In the genomic region with DNA sequence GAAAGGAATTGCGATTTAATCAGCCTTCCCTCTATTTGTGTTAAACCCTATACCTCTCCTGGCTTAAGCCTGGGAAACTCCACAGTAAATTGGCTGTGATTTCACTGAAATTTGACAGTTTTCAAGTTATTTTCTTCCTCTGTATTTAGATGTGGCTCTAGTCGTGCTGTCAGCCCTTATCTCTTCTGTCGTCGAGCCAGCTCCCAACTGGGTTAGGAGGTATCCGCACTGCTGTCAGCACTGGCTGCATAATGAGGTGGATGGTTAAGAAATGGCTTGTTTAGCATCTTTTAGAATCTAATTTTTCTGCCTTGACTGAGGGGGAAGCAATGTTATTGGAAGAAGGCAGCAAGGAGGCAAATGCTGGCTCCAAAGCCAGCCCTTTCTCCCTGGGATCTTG, we compare ENCODE assay signal across 20 mouse cellular contexts. TPM values are rescaled to one million over a fixed set of nuclear protein-coding genes. Genes with fewer than 3 reads are reported as not detected.
DNase-seq lines count a peak whose midpoint lies in the region; ATAC-seq lines count a peak whose summit lies in the region.
"Had no signal": no experiment of that assay in that cellular context is flagged by ENCODE, and none has a peak within 500 bp of the region (broad histone marks: within the 10 kb centered on the region; RNA-seq: fewer than 3 reads in every experiment).

No protein-coding gene starts in this region.

- H3K27ac ChIP-seq in midbrain, embryonic 16.5 days (ENCODE audit: low read length) = peak overlapping the region; percentile 70
- H3K27ac ChIP-seq in embryonic facial prominence, embryonic 10.5 days (replicated peaks) = no peak overlapping the region
- H3K27ac ChIP-seq: limb, embryonic 15.5 days; macrophage; neural tube, embryonic 13.5 days had no signal

- no peak overlapping the region for H3K4me2 ChIP-seq in midbrain, embryonic 16.5 days (ENCODE audit: low read length)
- H3K4me2 ChIP-seq: limb, embryonic 15.5 days; neural tube, embryonic 13.5 days had no signal

- DNase-seq in cerebellum, postnatal 10 days = peak; percentile 33 to 45
- DNase-seq in cerebellum, adult 9-11 months = no peak
- peak; percentile 11 for DNase-seq in heart, postnatal 4 days
- no peak for DNase-seq in heart, adult 11 months
- peak; percentile 79 for DNase-seq in brain, adult 2 months (ENCODE audit: low read depth, low spot score)
- no peak for DNase-seq in thymus, postnatal 0 days (ENCODE audit: low spot score)
- DNase-seq in embryonic facial prominence, embryonic 10.5 days (ENCODE audit: low spot score) = no peak
- DNase-seq: adrenal gland, postnatal 25 days; heart, postnatal 14 days; kidney, adult 18-20 months; kidney, postnatal 4 days; layer of hippocampus, postnatal 36 days; lung, adult 18-20 months; spleen, adult 18-20 months; thymus, postnatal 25 days had no signal

- no peak overlapping the region for H3K4me3 ChIP-seq in midbrain, embryonic 16.5 days (ENCODE audit: low read depth, low read length)
- H3K4me3 ChIP-seq in embryonic facial prominence, embryonic 10.5 days = no peak overlapping the region
- H3K4me3 ChIP-seq: limb, embryonic 15.5 days; neural tube, embryonic 13.5 days had no signal

- H3K4me1 ChIP-seq in midbrain, embryonic 16.5 days (ENCODE audit: control insufficient read depth, insufficient read depth, low read length) = peaks cover 14% of the 10 kb centered on the region
- peaks cover 13% of the 10 kb centered on the region for H3K4me1 ChIP-seq in embryonic facial prominence, embryonic 10.5 days

- 43% methylated on average over 5 of the region's 5 CpGs for WGBS in midbrain, embryonic 16.5 days
- 74% methylated on average over 5 of the region's 5 CpGs for WGBS in embryonic facial prominence, embryonic 10.5 days

- no peaks in the 10 kb centered on the region for H3K36me3 ChIP-seq in midbrain, embryonic 16.5 days (ENCODE audit: control insufficient read depth, insufficient read depth, low read length)
- no peaks in the 10 kb centered on the region for H3K36me3 ChIP-seq in embryonic facial prominence, embryonic 10.5 days (replicated peaks)
- H3K36me3 ChIP-seq: limb, embryonic 15.5 days; neural tube, embryonic 13.5 days had no signal

- H3K9ac ChIP-seq in midbrain, embryonic 16.5 days (ENCODE audit: low read depth, low read length) = no peak overlapping the region
- H3K9ac ChIP-seq: limb, embryonic 15.5 days; neural tube, embryonic 13.5 days had no signal

- no peaks in the 10 kb centered on the region for H3K27me3 ChIP-seq in midbrain, embryonic 16.5 days (ENCODE audit: control insufficient read depth, insufficient read depth, low read depth, low read length)
- no peaks in the 10 kb centered on the region for H3K27me3 ChIP-seq in embryonic facial prominence, embryonic 10.5 days (replicated peaks; ENCODE audit: low read depth, poor library complexity, severe bottlenecking)
- H3K27me3 ChIP-seq: limb, embryonic 15.5 days; neural tube, embryonic 13.5 days had no signal

- peak; percentile 55; the same call in 1 of the 2 replicates for ATAC-seq in midbrain, embryonic 16.5 days
- ATAC-seq: hindbrain, embryonic 16.5 days had no signal

- H3K9me3 ChIP-seq in midbrain, embryonic 16.5 days (replicated peaks; ENCODE audit: control insufficient read depth, low read length, poor library complexity, severe bottlenecking) = no peaks in the 10 kb centered on the region
- H3K9me3 ChIP-seq in embryonic facial prominence, embryonic 10.5 days = no peaks in the 10 kb centered on the region
- H3K9me3 ChIP-seq: limb, embryonic 15.5 days had no signal

RNA-seq across cellular contexts. Expression of gene Atp8b5, which starts 60.0 kb away (rescaled TPM):
- under 1 TPM; 0.05 to 0.14 TPM for total RNA-seq in heart, postnatal 4 days (2021)
- 0.72 and 0.90 TPM in 2 replicates for polyA plus RNA-seq in midbrain, embryonic 16.5 days (2015; fragmentation: Nextera tagmentation; extraction: Ambion mirVana)
- 0.03 and 0.13 TPM in 2 replicates for polyA plus RNA-seq in thymus, postnatal 0 days (2015; fragmentation: Nextera tagmentation; extraction: Ambion mirVana)
- polyA plus RNA-seq in embryonic facial prominence, embryonic 10.5 days (2016; fragmentation: Nextera tagmentation; extraction: Ambion mirVana) = 0.16 and 0.36 TPM in 2 replicates

Comparison
In these comparisons a context has a peak if more than half of its experiments do, and no peak if none do; other contexts are left out.
1. DNase-seq: peak in cerebellum, postnatal 10 days (2 of 2), heart, postnatal 4 days (single experiment) and brain, adult 2 months (single experiment); none in cerebellum, adult 9-11 months (single experiment), heart, adult 11 months (single experiment), thymus, postnatal 0 days (single experiment) and embryonic facial prominence, embryonic 10.5 days (single experiment).